Mouse (Mus musculus) adrenal gland, adult 8-10 months (tissue): Measurements from ENCODE around the gene Agtrap. TPM values are rescaled to one million over a fixed set of nuclear protein-coding genes. Genes with fewer than 3 reads are reported as not detected.
"Not testable (repeated sequence)": the region's sequence is repeated elsewhere in the genome, so short reads cannot be mapped to it uniquely, and the experiment has no call there.

ENCODE experiments used
- DNase-seq: peaks from one replicate; pipeline ENCODE4 v3.0.0; 2022
- total RNA-seq, 4 experiments: library from RNA; stranded (reverse); gene quantifications; 2 replicates each; pipeline ENCODE4 v1.2.4; 2022

The Agtrap gene
- 100 to 1,000 TPM; 117 to 136 (median 124) TPM for total RNA-seq

DNA sequence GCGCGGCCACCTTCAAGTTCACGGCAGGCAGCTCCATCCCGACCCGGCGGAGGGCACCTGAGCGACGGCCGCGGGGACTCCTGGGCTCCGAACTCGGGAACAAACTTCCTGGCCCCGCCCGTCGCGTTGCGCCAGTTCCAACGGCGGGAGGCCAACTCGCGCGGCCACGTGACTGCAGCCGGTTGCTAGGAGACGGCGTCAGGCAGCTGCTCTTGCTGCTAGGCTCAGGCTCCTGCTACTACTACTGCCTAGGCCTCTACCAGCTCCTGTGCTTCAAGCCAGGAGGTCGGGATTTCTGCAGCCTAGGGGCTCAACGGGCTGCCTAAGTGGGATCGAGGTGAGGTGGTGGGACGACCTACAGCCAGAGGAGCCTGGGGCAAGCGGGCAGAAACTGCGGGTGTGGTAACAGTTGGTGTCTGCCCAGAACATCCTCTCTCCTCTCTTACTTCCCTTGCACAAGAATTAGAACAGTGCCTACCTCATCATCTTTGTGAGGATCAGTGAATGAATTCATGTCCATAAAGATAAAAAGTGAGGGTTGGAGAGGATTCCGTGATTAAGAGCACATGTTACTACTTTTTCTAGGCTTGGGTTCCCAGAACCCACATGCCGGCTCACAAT lies at the start of gene Agtrap:
Gene Agtrap, minus strand, starts transcription at position 125 of the 621 bp plus-strand sequence.
- DNase-seq: peak; percentile 93

DNA sequence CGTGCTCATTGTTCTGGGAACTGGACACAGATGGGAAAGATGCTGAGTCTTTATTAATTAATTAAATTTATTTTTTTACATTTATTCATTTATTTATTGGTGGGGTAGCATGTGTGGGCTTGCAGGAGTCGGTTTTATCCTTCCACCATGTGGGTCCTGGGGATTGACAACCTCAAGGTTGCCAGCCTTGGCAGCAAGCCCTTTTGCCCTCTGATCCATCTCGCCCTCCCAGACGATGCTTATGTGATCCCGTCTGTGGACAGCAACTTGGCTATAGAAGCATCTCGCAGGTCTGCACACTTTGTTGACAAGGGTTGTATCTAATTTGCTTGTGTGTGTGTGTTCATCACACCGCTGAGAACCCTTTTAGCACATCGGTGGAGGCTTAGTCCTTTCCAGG lies 49.7 kb upstream of the Agtrap start:
- DNase-seq: no peak

DNA sequence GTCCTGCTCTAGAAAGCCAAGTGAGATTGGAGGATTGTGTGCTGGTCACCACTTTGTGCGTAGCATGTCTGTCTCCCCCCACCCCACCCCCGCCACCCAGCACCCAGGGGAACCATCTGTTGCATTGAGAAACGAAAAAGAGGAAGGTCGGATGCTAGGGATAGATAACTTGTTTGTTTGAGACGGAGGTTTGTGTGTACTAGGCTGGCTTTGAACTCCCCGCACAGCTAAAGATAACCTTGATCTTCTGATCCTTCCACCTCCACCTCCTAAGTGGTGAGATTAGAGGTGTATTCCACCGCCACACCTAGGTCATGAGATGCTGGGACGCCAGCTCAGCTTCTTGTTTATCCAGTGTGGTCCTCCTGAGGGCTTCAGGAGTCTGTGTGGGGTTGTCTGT lies 47.2 kb upstream of the Agtrap start:
- no peak for DNase-seq

DNA sequence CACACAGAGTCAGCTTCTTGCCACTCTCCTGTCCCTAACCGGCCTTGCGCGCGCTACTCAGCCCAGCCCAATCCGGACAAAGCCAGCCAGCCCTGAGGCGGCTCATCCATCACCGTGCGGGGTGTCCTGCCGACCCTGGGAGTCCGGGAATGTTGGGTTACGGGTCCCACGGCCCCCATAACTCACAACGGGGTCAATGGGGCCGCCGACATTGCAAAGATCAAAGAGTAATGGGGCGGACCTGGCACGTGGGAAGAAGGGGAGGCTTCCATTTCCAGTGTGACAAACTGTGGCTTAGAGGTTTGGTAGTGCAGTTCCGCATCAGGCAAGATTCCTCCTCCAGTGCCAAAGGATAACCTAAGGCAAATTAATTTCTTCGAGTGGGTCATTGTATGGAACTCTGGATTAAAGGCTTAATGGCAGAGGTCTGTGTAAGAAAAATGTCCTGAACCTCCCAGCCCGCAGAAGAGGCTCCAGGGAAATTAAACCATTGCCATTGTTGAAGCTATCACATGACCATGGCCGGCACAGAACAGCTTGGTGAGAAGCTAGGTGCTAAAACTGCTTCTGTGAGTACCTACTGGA lies 43.8 kb upstream of the Agtrap start:
- DNase-seq: no peak

DNA sequence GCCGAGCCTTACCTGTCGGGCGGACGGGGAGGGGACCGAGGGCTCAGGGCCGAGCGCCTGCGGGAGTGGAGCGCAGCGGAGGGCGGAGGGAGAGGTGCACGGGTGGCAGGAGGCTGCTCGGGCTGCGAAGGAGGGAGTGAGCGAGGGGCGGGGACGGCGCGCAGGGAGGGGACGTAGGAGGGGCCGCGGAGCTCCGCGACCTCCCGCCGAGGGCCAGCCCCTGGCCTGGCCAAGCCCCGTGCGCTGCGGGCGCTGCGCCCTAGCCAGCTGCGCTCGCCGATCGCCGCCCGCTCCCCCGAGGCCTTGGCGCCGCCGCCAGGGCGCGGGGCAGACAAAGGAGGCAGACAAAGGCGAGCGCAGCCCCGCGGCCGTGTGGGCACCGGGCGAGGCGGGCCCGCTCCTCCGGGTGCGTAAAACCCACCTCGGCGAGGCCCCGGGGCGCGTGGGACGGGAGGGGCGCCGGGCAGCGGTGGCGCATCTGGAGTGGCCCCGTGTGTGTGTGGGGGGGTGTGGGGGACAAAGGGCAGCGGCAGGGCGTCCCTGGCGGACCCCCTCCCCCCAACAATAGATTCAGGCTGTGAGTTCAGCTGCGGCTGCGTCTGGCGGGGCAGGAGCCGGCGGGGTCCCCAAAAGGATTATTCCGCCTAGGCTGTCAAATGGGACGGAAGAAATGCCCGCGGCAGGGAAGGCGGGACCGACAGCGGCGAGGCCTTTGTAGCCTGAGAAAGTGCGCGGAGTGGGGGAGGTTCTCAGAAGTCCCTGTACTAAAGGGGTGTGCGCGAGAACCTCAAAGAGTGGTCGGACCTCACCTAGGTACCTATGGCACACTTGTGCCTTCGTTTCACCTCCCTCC lies 43.0 kb upstream of the Agtrap start, which contains the start of gene Draxin:
Gene Draxin, minus strand, starts transcription at position 138 of the 853 bp plus-strand sequence.
- no peak for DNase-seq

DNA sequence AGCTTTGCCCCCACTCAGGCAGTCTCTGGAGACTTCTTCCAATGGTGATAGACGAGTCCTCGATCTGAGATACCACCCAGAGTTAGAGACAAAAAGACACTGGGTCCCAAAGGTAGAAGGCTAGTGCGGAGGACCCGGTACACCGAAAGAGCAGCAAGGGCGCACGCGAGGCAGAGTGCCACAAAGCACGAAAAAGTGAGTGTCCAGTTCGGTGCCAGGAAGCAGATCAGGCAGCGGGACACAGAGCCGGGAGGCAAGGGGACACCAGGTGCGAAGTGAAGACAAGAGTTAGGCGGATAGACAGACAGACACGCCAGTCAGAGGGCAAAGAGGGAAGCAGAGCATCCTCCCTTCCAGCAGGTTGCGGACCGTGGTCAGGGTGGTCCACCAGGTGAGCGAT lies 42.3 kb upstream of the Agtrap start, which contains the start of gene Mad2l2:
Gene Mad2l2, plus strand, starts transcription at position 252 of the 400 bp plus-strand sequence.
- DNase-seq: no peak

DNA sequence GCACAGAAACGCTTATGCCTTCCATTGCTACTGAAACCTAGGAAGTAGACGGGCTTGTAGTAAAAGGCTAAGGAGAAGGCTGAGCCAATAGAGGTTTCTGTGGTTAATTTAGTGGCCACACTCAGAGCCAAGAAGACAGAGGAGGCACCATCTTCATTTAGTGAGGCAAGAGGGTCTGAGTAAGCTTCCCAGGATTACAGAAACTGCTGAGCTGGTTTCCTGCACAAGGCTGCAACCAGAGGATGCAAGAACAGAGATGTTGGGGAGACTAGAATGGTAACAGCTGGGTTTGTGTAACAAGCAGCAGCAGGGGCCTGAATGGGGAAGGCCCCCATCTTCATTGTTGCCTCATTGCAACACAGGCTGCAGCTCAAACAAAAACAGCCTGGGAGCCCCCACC lies 40.8 kb upstream of the Agtrap start:
- DNase-seq: no peak

DNA sequence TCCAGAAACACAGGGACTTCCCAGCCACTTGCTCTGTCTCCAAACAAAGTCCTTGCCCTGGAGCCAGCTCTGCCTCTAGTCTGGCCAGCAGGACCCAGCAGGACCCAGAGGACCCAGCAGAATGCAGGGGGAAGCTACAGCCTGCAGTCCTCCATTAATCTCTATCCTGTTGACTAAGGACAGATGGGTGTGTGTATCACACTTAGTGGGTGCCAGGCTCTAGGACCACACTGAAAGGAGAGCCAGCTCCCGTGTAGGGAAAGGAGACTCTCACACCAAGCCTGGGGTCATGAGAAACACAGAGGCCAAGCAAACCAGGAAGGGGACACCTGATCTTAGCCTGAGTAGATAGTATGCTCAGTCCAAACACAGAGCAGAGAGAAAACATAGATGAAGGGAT lies 40.4 kb upstream of the Agtrap start:
- DNase-seq: no peak

DNA sequence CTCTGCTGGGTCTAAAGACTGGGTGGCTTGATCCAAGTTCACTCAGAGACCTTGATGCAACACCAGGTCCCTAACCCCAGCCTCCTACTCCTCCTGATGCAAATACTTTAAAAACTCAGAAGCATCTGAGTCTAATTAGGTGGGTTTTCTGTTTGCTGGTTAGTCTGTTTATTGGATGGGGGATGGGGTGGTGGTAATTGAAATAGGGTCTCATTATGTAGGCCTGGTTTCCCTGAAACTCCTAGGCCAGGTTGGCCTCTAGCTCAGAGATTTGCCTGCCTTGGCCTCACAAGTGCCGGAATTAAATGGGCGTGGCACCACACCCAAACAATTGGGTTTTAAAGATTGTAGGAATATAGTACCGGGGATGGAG lies 34.8 kb upstream of the Agtrap start:
- DNase-seq: no peak

DNA sequence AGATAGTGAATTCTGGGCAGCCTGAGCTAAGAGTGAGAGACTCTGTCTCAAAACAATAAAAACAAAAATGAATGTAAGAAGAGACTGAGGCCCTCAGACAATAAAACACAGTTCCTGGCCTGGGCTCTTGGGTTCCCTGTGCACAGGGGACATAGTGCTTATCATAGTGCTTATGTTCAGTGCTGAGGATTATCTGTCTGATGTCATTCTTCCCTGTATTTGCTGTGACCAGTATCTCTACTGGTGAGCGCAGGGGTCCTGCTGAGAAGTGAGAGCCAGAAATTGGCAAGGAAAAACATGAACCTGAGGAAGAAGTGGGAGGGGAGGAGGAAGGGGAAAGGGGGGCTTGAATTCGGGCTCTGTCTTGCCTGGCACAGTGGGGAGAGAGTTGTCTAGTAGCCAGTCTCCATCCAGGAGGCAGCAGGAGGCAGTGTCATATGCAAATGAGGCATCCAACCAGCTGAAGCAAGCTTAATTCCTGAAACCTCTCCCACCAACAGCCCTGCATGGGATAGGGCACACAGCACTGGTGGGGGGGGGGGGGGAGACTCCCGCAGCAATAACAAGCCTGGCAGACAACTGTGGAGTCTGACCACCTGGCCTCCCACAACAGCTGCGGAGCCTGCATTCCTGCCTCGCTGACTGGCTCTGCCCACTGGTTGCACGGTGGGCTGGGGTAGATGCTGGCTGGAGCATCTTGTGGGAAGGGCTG lies 34.3 kb upstream of the Agtrap start:
- no peak for DNase-seq

DNA sequence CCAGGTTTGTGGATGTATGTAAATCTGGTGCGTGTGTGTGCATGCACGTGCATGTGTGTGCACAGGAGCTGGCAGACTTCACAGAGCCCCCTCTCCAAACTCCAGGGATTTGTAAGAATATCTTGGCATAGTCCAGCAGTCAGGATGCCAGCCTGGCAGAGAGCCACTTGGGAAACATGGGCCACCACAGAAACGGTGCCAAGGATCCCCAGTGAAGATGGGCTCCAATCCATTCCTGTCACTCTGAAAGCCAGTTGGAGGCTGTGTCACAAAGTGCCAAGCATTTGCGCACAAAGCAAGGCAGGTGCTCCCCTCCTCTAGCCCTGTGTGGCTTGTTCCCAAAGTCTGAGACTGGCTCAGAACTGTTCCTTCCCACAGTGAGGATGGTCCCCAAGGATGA lies 33.5 kb upstream of the Agtrap start:
- no peak for DNase-seq

DNA sequence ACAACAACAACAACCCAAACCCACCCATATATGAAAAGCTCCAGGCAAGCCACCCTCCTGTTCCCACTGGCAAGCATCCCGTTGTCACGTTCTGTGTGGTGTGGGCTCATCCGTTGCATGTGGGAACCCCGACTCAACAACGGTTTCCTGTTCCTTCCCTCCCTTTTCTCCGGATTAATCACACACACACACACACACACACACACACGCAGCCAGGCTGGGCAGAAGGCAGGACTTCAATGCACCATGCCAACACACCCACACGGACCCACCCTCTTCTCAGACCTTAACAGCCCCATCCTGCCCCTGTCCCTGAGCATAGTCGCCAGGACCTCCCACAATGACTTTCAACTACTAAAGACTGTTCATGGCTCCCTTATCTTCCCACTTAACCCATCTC lies 32.7 kb upstream of the Agtrap start:
- no peak for DNase-seq

DNA sequence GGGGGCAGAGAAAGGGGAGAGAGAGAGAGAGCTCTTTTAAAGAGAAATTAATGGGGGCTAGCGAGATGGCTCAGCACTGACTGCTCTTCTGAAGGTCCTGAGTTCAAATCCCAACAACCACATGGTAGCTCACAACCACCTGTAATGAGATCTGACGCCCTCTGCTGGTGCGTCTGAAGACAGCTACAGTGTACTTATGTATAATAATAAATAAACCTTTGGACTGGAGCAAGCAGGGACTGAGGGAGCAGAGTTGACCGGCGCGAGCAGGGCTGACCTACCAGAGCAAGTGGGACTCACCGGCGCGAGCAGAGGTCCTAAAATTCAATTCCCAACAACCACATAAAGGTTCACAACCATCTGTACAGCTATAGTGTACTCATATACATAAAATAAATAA lies 31.7 kb upstream of the Agtrap start:
- DNase-seq: not testable (repeated sequence)

DNA sequence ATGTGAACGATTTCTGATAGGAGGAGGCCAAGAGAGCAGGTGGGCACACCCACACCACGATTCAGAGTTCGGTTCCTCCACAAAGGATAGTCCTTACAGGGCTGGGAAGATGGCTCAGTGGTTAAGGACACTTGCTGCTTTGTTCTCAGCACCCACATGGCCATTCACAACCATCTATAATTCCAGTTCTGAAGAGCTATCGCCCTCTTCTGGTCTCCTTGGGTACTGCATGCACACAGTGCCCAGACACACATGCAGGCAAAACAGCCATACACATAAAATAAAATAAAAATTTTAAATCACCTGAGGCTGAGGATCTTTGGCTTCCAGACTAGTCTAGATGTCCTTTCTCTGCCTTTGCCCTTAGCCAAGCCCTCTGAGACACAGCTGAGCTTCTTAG lies 29.6 kb upstream of the Agtrap start:
- no peak for DNase-seq

DNA sequence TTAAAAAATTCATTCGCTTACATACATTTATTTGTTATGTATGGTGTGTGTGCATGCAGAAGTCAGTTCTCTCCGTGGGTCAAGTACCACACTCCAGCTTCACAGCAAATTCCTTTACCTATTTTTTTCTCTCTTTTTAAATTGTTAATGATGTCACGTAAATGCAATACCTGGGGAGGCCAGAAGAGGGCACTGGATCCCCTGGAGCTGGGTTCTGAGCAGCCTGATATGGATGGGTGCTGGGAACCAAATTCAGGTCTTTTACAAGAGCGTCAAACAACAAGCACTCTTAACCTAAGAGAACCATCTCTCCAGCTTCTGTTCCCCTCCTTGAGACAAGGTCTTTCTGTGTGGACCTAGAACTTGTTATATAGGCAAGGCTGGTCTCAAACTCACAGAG lies 28.8 kb upstream of the Agtrap start:
- no peak for DNase-seq

DNA sequence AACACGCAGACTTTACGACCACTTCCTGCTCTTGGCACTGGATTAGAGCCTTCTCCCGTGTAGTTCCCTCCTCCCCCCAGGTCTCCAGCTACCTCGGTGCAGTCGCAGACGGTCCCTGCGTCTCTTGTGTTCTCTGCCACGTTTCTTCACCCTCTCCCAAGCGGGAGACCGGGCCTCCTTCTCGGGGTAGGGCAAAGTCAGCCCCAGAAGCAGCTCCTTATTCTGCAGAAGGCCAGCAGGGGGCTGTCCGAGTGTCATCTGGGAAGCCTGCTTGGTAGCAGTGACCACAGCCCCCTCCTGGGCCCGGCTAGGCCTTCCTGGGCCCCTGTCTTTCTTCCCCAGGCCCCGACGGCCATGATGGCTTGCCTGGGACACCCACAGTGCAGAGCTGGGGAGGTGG lies 27.6 kb upstream of the Agtrap start:
- no peak for DNase-seq

DNA sequence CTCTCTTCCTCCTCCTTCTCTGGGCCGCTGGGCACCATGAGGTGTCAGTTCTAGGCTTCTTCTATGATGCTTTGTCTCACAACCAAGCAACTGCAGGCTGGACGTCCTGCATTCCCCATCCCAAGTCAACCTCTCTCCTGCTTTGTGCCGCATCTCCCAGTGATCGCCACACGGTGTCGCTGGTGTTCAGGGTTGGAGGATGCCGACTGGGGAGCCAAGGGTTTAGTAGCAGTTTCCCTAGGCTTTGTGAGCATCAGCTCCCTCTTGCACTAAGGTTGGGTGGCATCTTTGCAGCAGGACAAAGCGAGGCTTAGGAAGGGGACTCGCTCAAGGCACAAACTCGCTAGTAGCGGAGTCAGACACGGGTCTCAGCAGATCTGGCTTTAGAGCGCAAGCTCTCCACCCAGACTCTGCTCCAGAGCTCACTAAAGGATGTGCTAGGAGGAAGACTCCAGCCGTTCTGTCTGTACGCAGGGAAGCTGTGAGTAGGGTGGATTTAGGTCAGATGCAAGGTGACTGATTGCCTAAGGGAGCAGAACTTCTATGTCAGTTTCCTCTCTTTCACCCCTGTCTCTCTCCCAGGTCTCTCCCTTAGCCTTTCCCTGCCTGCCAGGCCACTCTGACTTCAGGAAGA lies 27.0 kb upstream of the Agtrap start:
- peak; percentile 67 for DNase-seq

DNA sequence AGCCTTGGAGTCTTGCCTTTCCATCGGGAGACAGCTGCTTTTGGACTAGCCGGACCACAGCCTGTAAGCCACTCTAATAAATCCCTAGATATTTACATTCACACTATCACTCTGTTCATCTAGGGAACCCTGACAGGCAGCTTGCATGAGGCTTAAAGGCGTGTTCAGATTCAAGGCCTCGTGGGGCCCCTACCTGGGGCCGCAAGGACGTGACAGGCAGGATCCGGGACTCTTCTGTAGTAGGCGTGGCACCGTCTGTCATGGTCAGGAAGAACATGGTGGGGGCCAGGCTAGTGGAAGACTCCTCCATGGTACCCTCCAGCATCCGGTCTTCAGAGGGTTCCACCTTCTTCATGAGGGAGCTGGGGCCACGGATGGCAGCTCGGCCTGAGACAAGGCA lies 24.7 kb upstream of the Agtrap start:
- no peak for DNase-seq

DNA sequence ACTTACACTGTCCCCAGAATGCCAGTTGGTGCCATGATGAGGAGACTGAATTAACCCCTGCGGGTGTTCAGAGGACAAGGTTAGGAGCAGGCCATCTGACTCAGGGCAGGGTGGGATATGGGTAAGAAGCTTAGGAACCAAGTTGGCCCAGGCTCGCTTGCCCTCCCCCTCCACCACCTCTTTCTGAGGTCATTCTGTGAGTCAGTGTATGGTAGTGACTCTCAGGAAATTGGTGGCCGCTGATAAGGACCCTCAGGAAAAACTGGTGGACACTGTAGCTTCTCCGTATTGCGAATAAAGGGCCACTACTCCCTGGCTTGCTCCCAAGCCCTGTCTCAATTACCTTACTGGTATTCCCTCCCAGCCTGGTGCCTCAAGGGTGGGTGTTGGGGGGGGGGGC lies 21.4 kb upstream of the Agtrap start:
- no peak for DNase-seq

DNA sequence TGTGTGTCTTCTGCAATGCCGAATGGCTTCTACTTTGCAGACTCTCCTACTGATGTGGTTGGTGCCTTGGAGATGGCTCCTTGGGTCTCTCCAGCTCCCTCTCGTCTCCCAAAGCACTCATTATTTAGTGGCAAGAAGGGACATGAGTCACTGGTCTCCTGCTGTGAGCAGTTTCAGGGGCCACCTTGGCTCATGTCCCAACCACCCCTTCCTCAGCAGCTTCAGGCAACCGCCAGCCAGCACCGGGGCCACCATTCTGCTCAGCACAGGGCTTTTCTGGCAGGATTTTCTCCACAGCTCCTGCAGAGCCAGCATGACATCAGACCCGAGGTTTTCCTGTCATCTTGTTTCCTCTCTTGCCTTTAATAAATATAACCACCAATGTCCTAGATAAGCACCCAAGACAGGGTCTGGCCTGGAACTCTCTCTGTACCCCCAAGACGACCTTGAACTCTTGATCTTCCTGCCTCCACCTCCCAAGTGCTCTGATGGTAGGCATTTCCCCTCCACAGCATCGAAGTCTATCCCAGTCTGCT lies 20.8 kb upstream of the Agtrap start:
- no peak for DNase-seq

DNA sequence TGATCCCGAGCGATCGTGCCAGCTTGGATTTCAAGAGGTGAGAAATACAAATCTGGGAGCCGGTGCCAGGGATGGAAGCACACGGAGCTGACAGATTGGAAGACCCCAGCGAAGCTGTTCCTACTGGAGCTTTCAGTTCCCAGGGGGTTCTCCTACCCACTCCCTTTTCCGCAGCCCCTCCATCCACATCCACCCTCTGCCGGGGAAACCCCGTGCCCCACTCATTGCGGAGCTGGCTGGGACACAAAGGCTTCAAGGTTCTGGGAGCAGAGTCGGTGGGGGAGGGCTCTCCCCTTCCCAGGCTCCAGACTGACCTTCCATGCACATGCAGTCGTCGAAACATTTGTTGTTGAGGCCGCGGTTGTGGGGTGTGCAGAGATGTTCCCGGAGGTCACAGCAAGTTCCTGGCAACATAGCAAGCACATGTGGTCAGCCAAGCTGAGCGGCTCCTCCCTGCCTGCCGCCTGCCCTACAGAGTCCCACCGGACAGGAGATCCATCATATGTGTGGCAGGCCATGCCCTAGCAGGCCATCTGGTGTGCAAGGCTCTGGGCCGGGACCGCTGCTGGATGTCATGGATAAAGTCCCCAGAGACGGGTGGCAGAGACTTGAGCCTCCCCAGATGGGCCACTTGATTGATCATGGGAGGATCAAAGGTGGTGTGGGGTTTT lies 19.9 kb upstream of the Agtrap start:
- DNase-seq: no peak

DNA sequence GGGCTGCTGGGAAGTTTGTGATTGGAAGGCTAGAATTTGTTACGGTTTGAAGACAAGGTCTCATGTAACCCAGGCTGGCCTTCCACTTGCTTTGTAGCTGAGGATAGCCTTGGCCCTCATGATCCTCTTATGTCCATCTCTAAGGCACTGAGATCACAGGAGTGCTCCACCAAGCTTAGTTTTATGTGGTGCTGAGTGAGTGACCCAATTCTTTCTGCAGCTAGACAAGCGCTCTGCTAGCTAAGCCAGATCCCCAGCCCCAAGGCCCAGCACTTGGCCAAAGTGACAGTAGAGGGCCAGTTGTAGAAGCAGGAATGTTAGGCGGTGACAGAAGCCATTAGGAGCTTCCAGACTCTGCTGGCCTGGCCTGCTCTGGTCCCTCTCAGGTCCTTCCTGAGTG lies 16.3 kb upstream of the Agtrap start:
- no peak for DNase-seq
